Mouse (Mus musculus) heart, embryonic 11.5 days (tissue): ENCODE results near the gene Lpin2. TPM values are rescaled to one million over a fixed set of nuclear protein-coding genes. Genes with fewer than 3 reads are reported as not detected.

Experiments used
- ATAC-seq: fragments of 200-750 bp; cut with Nextera tagmentation; replicated peaks from 2 replicates; pipeline ENCODE4 v1.8.0; 2017; ENCODE audit warnings: moderate library complexity; ENCODE audit not compliant: insufficient number of reproducible peaks, low FRiP score, low TSS enrichment
- H3K27ac ChIP-seq: fragments of 300-500 bp; sonication (generic); 2 replicates; pipeline ENCODE4 v1.5.1; 2014; ENCODE audit warnings: mild to moderate bottlenecking, low read depth, low read length
- H3K27me3 ChIP-seq: fragments of 300-500 bp; sonication (generic); 2 replicates; pipeline ENCODE4 v1.6.1; 2014; ENCODE audit warnings: mild to moderate bottlenecking, low read length, mixed read lengths; ENCODE audit not compliant: control insufficient read depth, insufficient read depth
- H3K36me3 ChIP-seq: fragments of 300-500 bp; sonication (generic); 2 replicates; pipeline ENCODE4 v1.6.1; 2014; ENCODE audit warnings: mild to moderate bottlenecking, low read length, moderate library complexity, mixed read lengths; ENCODE audit not compliant: control insufficient read depth, insufficient read depth
- H3K4me1 ChIP-seq: fragments of 300-500 bp; sonication (generic); 2 replicates; pipeline ENCODE4 v1.6.1; 2014; ENCODE audit warnings: low read length; ENCODE audit not compliant: control insufficient read depth, insufficient read depth
- H3K4me2 ChIP-seq: fragments of 300-500 bp; sonication (generic); 2 replicates; pipeline ENCODE4 v1.6.1; 2014; ENCODE audit warnings: mild to moderate bottlenecking, moderate library complexity
- H3K4me3 ChIP-seq: fragments of 300-500 bp; sonication (generic); 2 replicates; pipeline ENCODE4 v1.5.1; 2014; ENCODE audit warnings: low read depth, low read length
- H3K9ac ChIP-seq: fragments of 300-500 bp; sonication (generic); 2 replicates; pipeline ENCODE4 v1.6.1; 2014; ENCODE audit warnings: mild to moderate bottlenecking, low read depth, low read length, moderate library complexity
- H3K9me3 ChIP-seq: fragments of 300-500 bp; sonication (generic); replicated peaks from 2 replicates; pipeline ENCODE4 v1.6.1; 2016; ENCODE audit warnings: low read length; ENCODE audit not compliant: control insufficient read depth
- WGBS: fragments of 180-500 bp; shearing (Covaris S2); extraction: QIAGEN DNeasy Blood & Tissue Kit; methylation state at CpG from one replicate; pipeline ENCODE4 v1.1.7; 2014; ENCODE audit not compliant: insufficient replicate concordance; 5-methylcytosine and 5-hydroxymethylcytosine counted together
- polyA plus RNA-seq: library from polyadenylated mRNA; unstranded; fragments of >200 nt; fragmentation: Nextera tagmentation; extraction: Ambion mirVana; gene quantifications from 2 replicates; pipeline ENCODE4 v1.2.1, GENCODE M21; 2014

Lpin2 gene
- polyA plus RNA-seq, 1 experiment from 2014 or later: 22.5 TPM

GRCm38 (mm10) chr17:71225091-71225490 lies 42.7 kb downstream of the Lpin2 start:
- no peak overlapping the region for H3K4me3 ChIP-seq
- H3K27ac ChIP-seq: no peak overlapping the region
- H3K9ac ChIP-seq: no peak overlapping the region
- H3K4me2 ChIP-seq: no peak overlapping the region
- H3K9me3 ChIP-seq: no peaks in the 10 kb centered on the region
- no peak for ATAC-seq
- no peaks in the 10 kb centered on the region for H3K27me3 ChIP-seq
- peaks cover 30% of the 10 kb centered on the region for H3K4me1 ChIP-seq
- WGBS: 30% methylated on average over 5 of the region's 5 CpGs
- no peaks in the 10 kb centered on the region for H3K36me3 ChIP-seq

GRCm38 (mm10) chr17:71227128-71227895 lies 45.0 kb downstream of the Lpin2 start:
- Histone ChIP-seq H3K4me1 (peaks cover 13% of the 10 kb centered on the region), H3K27ac (no peak overlapping the region), H3K36me3 (peaks cover 8% of the 10 kb centered on the region), H3K27me3 (no peaks in the 10 kb centered on the region), H3K9me3 (no peaks in the 10 kb centered on the region), H3K4me3 (no peak overlapping the region), H3K9ac (no peak overlapping the region), H3K4me2 (no peak overlapping the region)
- 76% methylated on average over 9 of the region's 9 CpGs for WGBS
- no peak for ATAC-seq

GRCm38 (mm10) chr17:71228651-71229050 lies 46.3 kb downstream of the Lpin2 start:
- no peak overlapping the region for H3K4me3 ChIP-seq
- WGBS: 70% methylated on average over 7 of the region's 7 CpGs
- H3K4me2 ChIP-seq: no peak overlapping the region
- H3K4me1 ChIP-seq: peaks cover 12% of the 10 kb centered on the region
- ATAC-seq: no peak
- peaks cover 8% of the 10 kb centered on the region for H3K36me3 ChIP-seq
- no peaks in the 10 kb centered on the region for H3K9me3 ChIP-seq
- H3K27ac ChIP-seq: no peak overlapping the region
- no peaks in the 10 kb centered on the region for H3K27me3 ChIP-seq
- no peak overlapping the region for H3K9ac ChIP-seq

GRCm38 (mm10) chr17:71230108-71230709 lies 47.8 kb downstream of the Lpin2 start:
- peaks cover 11% of the 10 kb centered on the region for H3K4me1 ChIP-seq
- H3K4me3 ChIP-seq: no peak overlapping the region
- no peaks in the 10 kb centered on the region for H3K9me3 ChIP-seq
- no peaks in the 10 kb centered on the region for H3K27me3 ChIP-seq
- no peak overlapping the region for H3K4me2 ChIP-seq
- ATAC-seq: no peak
- H3K27ac ChIP-seq: no peak overlapping the region
- no peak overlapping the region for H3K9ac ChIP-seq
- 80% methylated on average over 9 of the region's 9 CpGs for WGBS
- H3K36me3 ChIP-seq: peaks cover 8% of the 10 kb centered on the region

- Histone ChIP-seq H3K4me1 (peaks cover 11% of the 10 kb centered on the region), H3K4me3 (no peak overlapping the region), H3K27ac (no peak overlapping the region), H3K4me2 (no peak overlapping the region), H3K9me3 (no peaks in the 10 kb centered on the region), H3K9ac (no peak overlapping the region), H3K36me3 (peaks cover 8% of the 10 kb centered on the region), H3K27me3 (no peaks in the 10 kb centered on the region)
- WGBS: 92% methylated on average over 2 of the region's 2 CpGs
- no peak for ATAC-seq
Observed at GRCm38 (mm10) chr17:71231998-71232397, 49.6 kb downstream of the Lpin2 start.

GRCm38 (mm10) chr17:71233210-71233609 lies 50.9 kb downstream of the Lpin2 start:
- no peak overlapping the region for H3K4me2 ChIP-seq
- WGBS: 86% methylated on average over 4 of the region's 4 CpGs
- no peak for ATAC-seq
- no peak overlapping the region for H3K4me3 ChIP-seq
- peaks cover 10% of the 10 kb centered on the region for H3K36me3 ChIP-seq
- no peak overlapping the region; the same call in 1 of the 2 replicates for H3K27ac ChIP-seq
- H3K27me3 ChIP-seq: no peaks in the 10 kb centered on the region
- H3K4me1 ChIP-seq: peaks cover 11% of the 10 kb centered on the region
- no peaks in the 10 kb centered on the region for H3K9me3 ChIP-seq
- 0 out of 2 replicates have a peak overlapping the region, but pooled peaks have one; percentile 5 for H3K9ac ChIP-seq

DNA sequence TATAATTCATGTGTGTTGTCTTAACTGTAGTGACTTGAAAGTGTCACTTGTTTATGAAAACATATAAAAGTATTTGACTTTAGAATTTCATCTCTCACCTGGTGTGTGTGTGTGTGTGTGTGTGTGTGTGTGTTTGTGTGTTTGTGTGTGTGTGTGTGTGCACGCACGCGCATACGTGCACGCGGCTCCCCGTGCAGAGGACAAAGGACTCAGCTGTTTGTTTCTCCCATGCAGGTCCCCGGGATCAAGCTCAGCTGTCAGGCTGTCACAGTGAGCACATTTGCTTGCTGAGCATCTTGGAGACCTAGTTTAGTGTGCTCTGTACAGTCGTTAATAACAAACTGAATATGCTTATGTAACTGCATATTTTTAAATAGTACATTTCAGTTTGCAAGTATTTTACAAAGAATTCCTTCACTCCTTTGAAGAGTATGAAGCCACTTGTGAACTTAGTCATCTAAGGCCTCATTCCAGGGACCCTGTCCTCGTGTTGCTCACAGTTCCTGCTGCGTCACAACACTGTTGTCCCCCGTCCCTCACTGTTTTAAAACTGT lies 51.8 kb downstream of the Lpin2 start:
- Histone ChIP-seq H3K4me3 (no peak overlapping the region), H3K9me3 (no peaks in the 10 kb centered on the region), H3K9ac (no peak overlapping the region), H3K4me1 (peaks cover 8% of the 10 kb centered on the region), H3K27me3 (no peaks in the 10 kb centered on the region), H3K36me3 (peaks cover 10% of the 10 kb centered on the region), H3K4me2 (no peak overlapping the region), H3K27ac (no peak overlapping the region)
- ATAC-seq: no peak
- WGBS: 83% methylated on average over 12 of the region's 12 CpGs

- Histone ChIP-seq H3K4me1 (peaks cover 8% of the 10 kb centered on the region), H3K4me2 (no peak overlapping the region), H3K9ac (no peak overlapping the region), H3K27ac (peak overlapping the region; percentile 89), H3K36me3 (peaks cover 10% of the 10 kb centered on the region), H3K4me3 (no peak overlapping the region), H3K9me3 (no peaks in the 10 kb centered on the region), H3K27me3 (no peaks in the 10 kb centered on the region)
- peak; percentile 90 for ATAC-seq
- 80% methylated on average over 12 of the region's 12 CpGs for WGBS
Observed at GRCm38 (mm10) chr17:71235229-71235958, 53.0 kb downstream of the Lpin2 start.
